Mouse (Mus musculus) heart, embryonic 13.5 days (tissue): ENCODE results near the gene Dnajc4. TPM values are rescaled to one million over a fixed set of nuclear protein-coding genes. Genes with fewer than 3 reads are reported as not detected.

Experiments used
- ATAC-seq: fragments of 200-750 bp; cut with Nextera tagmentation; 2 replicates; pipeline ENCODE4 v1.8.0; 2017; ENCODE audit warnings: moderate TSS enrichment; ENCODE audit not compliant: insufficient number of reproducible peaks, low FRiP score, low TSS enrichment; ENCODE audit errors: extremely low read depth
- H3K27ac ChIP-seq: fragments of 300-500 bp; sonication (generic); replicated peaks from 2 replicates; pipeline ENCODE4 v1.5.1; 2015; ENCODE audit warnings: moderate library complexity, mild to moderate bottlenecking, inconsistent platforms
- H3K27me3 ChIP-seq: fragments of 300-500 bp; sonication (generic); replicated peaks from 2 replicates; pipeline ENCODE4 v1.6.1; 2015; ENCODE audit warnings: mild to moderate bottlenecking, inconsistent platforms
- H3K36me3 ChIP-seq: fragments of 300-500 bp; sonication (generic); 2 replicates; pipeline ENCODE4 v1.6.1; 2015; ENCODE audit warnings: mild to moderate bottlenecking, inconsistent platforms
- H3K4me1 ChIP-seq: fragments of 300-500 bp; sonication (generic); 2 replicates; pipeline ENCODE4 v1.6.1; 2015; ENCODE audit warnings: inconsistent platforms
- H3K4me2 ChIP-seq: fragments of 300-500 bp; sonication (generic); 2 replicates; pipeline ENCODE4 v1.6.1; 2015; ENCODE audit warnings: inconsistent platforms, mild to moderate bottlenecking, moderate library complexity
- H3K4me3 ChIP-seq: fragments of 300-500 bp; sonication (generic); 2 replicates; pipeline ENCODE4 v1.5.1; 2015; ENCODE audit warnings: moderate library complexity, mild to moderate bottlenecking, inconsistent platforms
- H3K9ac ChIP-seq: fragments of 300-500 bp; sonication (generic); 2 replicates; pipeline ENCODE4 v1.6.1; 2015; ENCODE audit warnings: inconsistent platforms, mild to moderate bottlenecking, moderate library complexity
- H3K9me3 ChIP-seq: fragments of 300-500 bp; sonication (generic); 2 replicates; pipeline ENCODE4 v1.6.1; 2016; ENCODE audit warnings: inconsistent platforms
- WGBS: fragments of 180-500 bp; shearing (Covaris S2); methylation state at CpG from one replicate; pipeline ENCODE4 v1.1.7; 2015; ENCODE audit warnings: mixed read lengths; 5-methylcytosine and 5-hydroxymethylcytosine counted together
- polyA plus RNA-seq: library from polyadenylated mRNA; unstranded; fragments of >200 nt; fragmentation: Nextera tagmentation; extraction: Ambion mirVana; gene quantifications from 2 replicates; pipeline ENCODE4 v1.2.1, GENCODE M21; 2015

The Dnajc4 gene
- polyA plus RNA-seq, 1 experiment from 2014 or later: 33.2 TPM

DNA sequence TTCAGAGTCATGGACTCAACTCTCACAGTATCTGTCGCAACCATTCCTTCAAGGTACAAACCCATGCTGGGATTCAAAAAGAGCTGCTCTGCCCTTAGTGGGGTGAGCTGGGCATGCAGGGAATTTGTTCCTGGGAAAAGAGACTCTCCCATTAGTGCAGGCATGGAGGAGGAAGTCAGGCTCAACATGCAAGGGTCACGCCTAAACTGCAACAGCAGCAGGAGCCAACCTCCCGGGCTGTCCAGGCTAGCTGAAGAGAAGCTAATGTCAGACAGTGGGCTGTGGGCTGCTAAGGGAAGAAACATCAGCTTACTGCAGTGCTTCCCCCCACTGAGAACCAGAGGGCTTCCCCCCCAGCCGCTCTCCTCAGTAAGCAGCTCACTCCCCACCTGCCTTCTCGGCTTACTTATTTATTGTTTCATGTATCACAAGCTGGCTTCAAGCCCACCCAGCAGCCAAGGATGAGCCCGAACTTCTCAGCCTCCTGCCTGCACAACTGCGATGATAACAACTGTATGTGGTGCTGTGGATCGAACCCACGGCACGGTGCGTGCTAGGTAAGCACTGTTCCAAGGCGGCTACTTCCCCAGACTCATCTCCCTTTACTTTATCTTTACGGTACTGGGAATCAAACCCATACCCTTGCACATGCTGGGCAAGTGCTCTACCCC, 20.0 kb downstream of the Dnajc4 start:
- Histone ChIP-seq H3K4me1 (peaks cover 59% of the 10 kb centered on the region), H3K4me3 (no peak overlapping the region), H3K27me3 (no peaks in the 10 kb centered on the region), H3K36me3 (peaks cover 10% of the 10 kb centered on the region), H3K9ac (peak overlapping the region; percentile 2; the same call in 1 of the 2 replicates), H3K27ac (no peak overlapping the region), H3K9me3 (no peaks in the 10 kb centered on the region), H3K4me2 (no peak overlapping the region)
- WGBS: 81% methylated on average over 13 of the region's 13 CpGs
- ATAC-seq: no peak

DNA sequence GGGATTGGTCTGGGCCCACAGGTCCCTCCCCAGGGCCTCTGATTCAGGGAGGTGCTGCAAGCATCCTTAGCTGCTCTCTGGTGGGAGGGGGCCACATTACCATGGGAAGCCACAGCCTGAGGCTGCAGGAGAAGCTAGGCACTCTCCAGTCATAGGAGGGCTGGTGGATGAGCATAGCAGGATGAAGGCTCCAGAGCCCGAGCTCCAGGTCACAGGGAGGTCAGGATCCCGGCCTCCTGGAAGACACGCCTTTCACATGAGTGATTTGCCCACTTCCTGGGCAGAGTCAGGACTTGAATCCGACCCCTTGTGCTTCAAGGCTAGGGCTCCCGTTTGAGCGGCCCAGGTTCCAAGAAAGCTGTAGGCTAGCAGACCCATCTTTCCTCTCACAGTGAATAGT, 20.7 kb downstream of the Dnajc4 start:
- peak overlapping the region; percentile 63 for H3K27ac ChIP-seq
- WGBS: 33% methylated on average over 6 of the region's 6 CpGs
- H3K4me2 ChIP-seq: no peak overlapping the region
- ATAC-seq: no peak
- peak overlapping the region; percentile 2 for H3K9ac ChIP-seq
- no peaks in the 10 kb centered on the region for H3K27me3 ChIP-seq
- peaks cover 53% of the 10 kb centered on the region for H3K4me1 ChIP-seq
- peaks cover 8% of the 10 kb centered on the region for H3K36me3 ChIP-seq
- H3K9me3 ChIP-seq: no peaks in the 10 kb centered on the region
- no peak overlapping the region for H3K4me3 ChIP-seq

GRCm38 (mm10) chr19:6970460-6971085, 21.8 kb downstream of the Dnajc4 start:
- Histone ChIP-seq H3K4me2 (peak overlapping the region; percentile 79), H3K9ac (peak overlapping the region; percentile 89), H3K4me1 (peaks cover 46% of the 10 kb centered on the region), H3K4me3 (peak overlapping the region; percentile 70), H3K27me3 (no peaks in the 10 kb centered on the region), H3K36me3 (peaks cover 15% of the 10 kb centered on the region), H3K9me3 (no peaks in the 10 kb centered on the region), H3K27ac (peak overlapping the region; percentile 63)
- WGBS: 19% methylated on average over 11 of the region's 11 CpGs
- no peak for ATAC-seq

GRCm38 (mm10) chr19:6969665-6970381, 22.5 kb downstream of the Dnajc4 start:
- H3K4me2 ChIP-seq: peak overlapping the region; percentile 79
- H3K4me1 ChIP-seq: peaks cover 46% of the 10 kb centered on the region
- ATAC-seq: peak; percentile 69
- H3K4me3 ChIP-seq: peak overlapping the region; percentile 70
- no peaks in the 10 kb centered on the region for H3K27me3 ChIP-seq
- 1% methylated on average over 53 of the region's 55 CpGs for WGBS
- peak overlapping the region; percentile 89 for H3K9ac ChIP-seq
- H3K9me3 ChIP-seq: no peaks in the 10 kb centered on the region
- peaks cover 22% of the 10 kb centered on the region for H3K36me3 ChIP-seq
- peak overlapping the region; percentile 63 for H3K27ac ChIP-seq

GRCm38 (mm10) chr19:6969291-6969664, 23.1 kb downstream of the Dnajc4 start:
- Histone ChIP-seq H3K9me3 (no peaks in the 10 kb centered on the region), H3K4me1 (peaks cover 46% of the 10 kb centered on the region), H3K4me2 (peak overlapping the region; percentile 79), H3K9ac (peak overlapping the region; percentile 89), H3K27ac (peak overlapping the region; percentile 40; the same call in 1 of the 2 replicates), H3K36me3 (peaks cover 28% of the 10 kb centered on the region), H3K4me3 (peak overlapping the region; percentile 70), H3K27me3 (no peaks in the 10 kb centered on the region)
- WGBS: under 1% methylated on average over 20 of the region's 20 CpGs
- ATAC-seq: no peak

DNA sequence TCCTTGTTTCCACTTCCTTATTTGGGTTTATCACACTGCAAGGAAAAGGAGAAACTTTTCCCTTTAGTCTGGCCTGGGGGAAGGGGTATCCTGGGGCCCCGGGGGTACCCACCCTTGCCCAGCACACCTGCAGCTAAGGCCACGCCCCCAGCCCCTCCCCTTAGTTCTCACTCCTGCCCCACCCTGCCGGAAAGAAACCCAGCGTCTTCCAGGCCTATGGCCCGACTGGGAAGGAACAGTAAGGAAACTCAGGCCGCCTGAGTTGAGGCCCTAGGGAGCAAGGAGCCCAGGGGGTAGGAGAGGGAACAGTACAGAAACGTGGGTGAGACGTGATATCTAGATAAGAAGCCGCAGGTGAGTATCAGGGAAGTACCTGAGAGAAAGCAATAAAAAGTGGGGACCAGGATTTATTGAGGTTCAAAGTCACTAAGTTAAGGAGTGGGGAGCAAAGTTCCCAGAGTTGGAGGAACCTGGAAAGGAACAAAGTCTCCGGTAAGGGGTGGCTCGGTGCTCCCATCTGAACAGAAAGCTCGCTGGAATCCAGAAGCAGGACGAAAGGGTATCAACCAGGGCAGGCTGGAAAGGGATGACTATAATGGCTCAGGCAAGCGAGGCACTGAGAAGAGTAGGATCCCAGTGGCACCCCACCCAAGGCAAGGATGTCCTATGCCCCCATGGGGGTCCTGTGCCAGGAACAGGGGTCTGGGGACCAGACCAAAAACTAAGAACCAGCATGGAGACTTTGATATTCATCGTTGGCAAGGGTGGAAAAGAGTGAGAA, 23.7 kb downstream of the Dnajc4 start:
- peak overlapping the region; percentile 79 for H3K4me2 ChIP-seq
- H3K36me3 ChIP-seq: peaks cover 33% of the 10 kb centered on the region
- H3K9me3 ChIP-seq: no peaks in the 10 kb centered on the region
- peak overlapping the region; percentile 89 for H3K9ac ChIP-seq
- WGBS: 10% methylated on average over 15 of the region's 15 CpGs
- H3K4me3 ChIP-seq: peak overlapping the region; percentile 70
- H3K27me3 ChIP-seq: no peaks in the 10 kb centered on the region
- ATAC-seq: no peak
- H3K27ac ChIP-seq: 0 out of 2 replicates have a peak overlapping the region, but pooled peaks have one; percentile 17
- H3K4me1 ChIP-seq: peaks cover 41% of the 10 kb centered on the region

GRCm38 (mm10) chr19:6956461-6956860, 35.9 kb downstream of the Dnajc4 start:
- H3K4me3 ChIP-seq: no peak overlapping the region
- H3K4me2 ChIP-seq: no peak overlapping the region
- H3K27ac ChIP-seq: no peak overlapping the region
- H3K36me3 ChIP-seq: peaks cover 76% of the 10 kb centered on the region
- no peaks in the 10 kb centered on the region for H3K27me3 ChIP-seq
- no peaks in the 10 kb centered on the region for H3K9me3 ChIP-seq
- ATAC-seq: no peak
- 71% methylated on average over 10 of the region's 10 CpGs for WGBS
- peak overlapping the region; percentile 17; the same call in 1 of the 2 replicates for H3K9ac ChIP-seq
- peaks cover 37% of the 10 kb centered on the region for H3K4me1 ChIP-seq

DNA sequence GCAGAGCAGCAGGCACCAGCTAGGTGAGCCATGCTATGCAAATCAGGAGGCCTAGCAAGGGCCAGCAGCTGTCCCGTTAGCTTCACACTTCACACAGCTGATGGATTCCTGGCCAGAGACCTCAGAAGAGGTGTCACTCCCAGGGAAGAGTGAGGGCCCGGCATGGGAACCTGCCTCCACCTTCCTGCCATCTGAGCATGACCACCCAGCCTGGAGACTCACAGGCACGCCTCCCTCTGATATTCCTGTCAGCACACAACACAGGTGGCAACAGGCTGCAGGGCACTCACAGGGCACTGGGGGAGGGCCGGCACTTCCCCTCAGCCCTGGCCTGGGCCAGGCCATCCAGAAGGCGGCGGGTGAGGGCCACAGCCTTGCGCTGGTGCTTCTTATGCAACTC, 36.9 kb downstream of the Dnajc4 start:
- H3K9me3 ChIP-seq: no peaks in the 10 kb centered on the region
- ATAC-seq: no peak
- peak overlapping the region; percentile 11; the same call in 1 of the 2 replicates for H3K4me2 ChIP-seq

DNA sequence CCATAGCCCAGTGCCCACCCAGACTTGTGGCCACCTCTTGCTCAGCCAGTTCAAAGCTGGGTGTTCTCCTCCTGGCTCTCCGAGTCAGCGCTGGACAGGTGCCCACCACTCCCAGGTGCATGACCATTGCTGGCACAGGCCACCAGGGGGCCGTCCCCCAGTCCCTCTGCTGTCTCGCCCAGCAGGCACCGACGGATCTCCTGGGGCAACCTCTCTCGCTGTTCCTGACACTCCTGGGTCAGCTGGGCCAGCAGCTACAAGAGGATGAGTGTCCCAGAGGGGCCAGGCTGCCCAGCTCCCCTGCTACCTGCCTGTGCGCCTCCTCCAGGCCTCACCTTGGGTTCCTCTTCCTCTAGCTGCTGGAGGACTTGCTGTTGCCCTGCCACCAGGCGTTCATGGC, 38.3 kb downstream of the Dnajc4 start:
- no peak for ATAC-seq
- 54% methylated on average over 9 of the region's 9 CpGs for WGBS

More for the DNA sequence above, 36.9 kb downstream of the Dnajc4 start:
- Histone ChIP-seq H3K4me3 (no peak overlapping the region), H3K36me3 (peaks cover 67% of the 10 kb centered on the region), H3K9ac (peak overlapping the region; percentile 17), H3K27ac (peak overlapping the region; percentile 24; the same call in 1 of the 2 replicates), H3K4me1 (peaks cover 37% of the 10 kb centered on the region), H3K27me3 (no peaks in the 10 kb centered on the region)
- 44% methylated on average over 7 of the region's 7 CpGs for WGBS

GRCm38 (mm10) chr19:6952712-6953037, 39.7 kb downstream of the Dnajc4 start:
- H3K9me3 ChIP-seq: no peaks in the 10 kb centered on the region
- no peaks in the 10 kb centered on the region for H3K27me3 ChIP-seq
- peaks cover 46% of the 10 kb centered on the region for H3K4me1 ChIP-seq
- H3K4me2 ChIP-seq: peak overlapping the region; percentile 91
- 4% methylated on average over 3 of the region's 3 CpGs for WGBS
- no peak for ATAC-seq
- H3K9ac ChIP-seq: peak overlapping the region; percentile 86
- H3K4me3 ChIP-seq: peak overlapping the region; percentile 63
- peak overlapping the region; percentile 97 for H3K27ac ChIP-seq
- H3K36me3 ChIP-seq: peaks cover 43% of the 10 kb centered on the region

More for the DNA sequence above, 38.3 kb downstream of the Dnajc4 start:
- H3K9me3 ChIP-seq: no peaks in the 10 kb centered on the region
- H3K9ac ChIP-seq: peak overlapping the region; percentile 17; the same call in 1 of the 2 replicates
- no peak overlapping the region for H3K4me2 ChIP-seq
- no peaks in the 10 kb centered on the region for H3K27me3 ChIP-seq
- peaks cover 46% of the 10 kb centered on the region for H3K4me1 ChIP-seq
- H3K27ac ChIP-seq: no peak overlapping the region
- H3K36me3 ChIP-seq: peaks cover 53% of the 10 kb centered on the region
- H3K4me3 ChIP-seq: no peak overlapping the region
